Mouse (Mus musculus) lung, postnatal 4 days (tissue): ENCODE measurements around the gene Srpk2.
A peak's percentile ranks its signal among the peaks of the same experiment; 100 is the strongest.
"Not testable (repeated sequence)": the region's sequence is repeated elsewhere in the genome, so short reads cannot be mapped to it uniquely, and the experiment has no call there.

Experiments used
- DNase-seq, 2 experiments: peaks; one replicate each; pipeline ENCODE4 v3.0.0; 2021

Gene Srpk2

GRCm38 (mm10) chr5:23670880-23671279 lies 13.5 kb downstream of the Srpk2 start:
- DNase-seq = no peak

- no peak for DNase-seq
Measured at GRCm38 (mm10) chr5:23665906-23666305, 18.5 kb downstream of the Srpk2 start.

- no peak for DNase-seq
Measured at GRCm38 (mm10) chr5:23661191-23661590, 23.2 kb downstream of the Srpk2 start.

- no peak for DNase-seq
Measured at GRCm38 (mm10) chr5:23658017-23658416, 26.4 kb downstream of the Srpk2 start.

- no peak for DNase-seq
Measured at GRCm38 (mm10) chr5:23656590-23656989, 27.8 kb downstream of the Srpk2 start.

GRCm38 (mm10) chr5:23655030-23655429 lies 29.4 kb downstream of the Srpk2 start:
- peak in 1 of 2 experiments; percentile 5 for DNase-seq

GRCm38 (mm10) chr5:23652326-23652725 lies 32.1 kb downstream of the Srpk2 start:
- DNase-seq = no peak

GRCm38 (mm10) chr5:23651786-23652185 lies 32.6 kb downstream of the Srpk2 start:
- no peak for DNase-seq

- no peak for DNase-seq
Measured at GRCm38 (mm10) chr5:23650504-23650903, 33.9 kb downstream of the Srpk2 start.

GRCm38 (mm10) chr5:23649246-23649645 lies 35.2 kb downstream of the Srpk2 start:
- DNase-seq = no peak

- no peak for DNase-seq
Measured at GRCm38 (mm10) chr5:23645671-23646070, 38.7 kb downstream of the Srpk2 start.

- not testable (repeated sequence) for DNase-seq
Measured at GRCm38 (mm10) chr5:23639193-23639592, 45.2 kb downstream of the Srpk2 start.

- no peak for DNase-seq
Measured at GRCm38 (mm10) chr5:23638023-23638422, 46.4 kb downstream of the Srpk2 start.

GRCm38 (mm10) chr5:23637337-23637736 lies 47.1 kb downstream of the Srpk2 start:
- DNase-seq = no peak

GRCm38 (mm10) chr5:23631490-23631889 lies 52.9 kb downstream of the Srpk2 start:
- no peak for DNase-seq

- peak; percentile 25 to 55 for DNase-seq
Measured at GRCm38 (mm10) chr5:23627221-23627620, 57.2 kb downstream of the Srpk2 start.

- DNase-seq = no peak
Measured at GRCm38 (mm10) chr5:23626173-23626572, 58.2 kb downstream of the Srpk2 start.

GRCm38 (mm10) chr5:23620621-23621020 lies 63.8 kb downstream of the Srpk2 start:
- no peak for DNase-seq

- no peak for DNase-seq
Measured at GRCm38 (mm10) chr5:23618656-23619055, 65.8 kb downstream of the Srpk2 start.

GRCm38 (mm10) chr5:23617104-23617415 lies 67.4 kb downstream of the Srpk2 start:
- DNase-seq = no peak

- DNase-seq = peak in 1 of 2 experiments; percentile 57
Measured at GRCm38 (mm10) chr5:23616270-23617103, 67.9 kb downstream of the Srpk2 start.

GRCm38 (mm10) chr5:23615586-23616269 lies 68.7 kb downstream of the Srpk2 start:
- no peak for DNase-seq

GRCm38 (mm10) chr5:23612856-23613255 lies 71.6 kb downstream of the Srpk2 start:
- DNase-seq = peak in 1 of 2 experiments; percentile 16

- peak in 1 of 2 experiments; percentile 12 for DNase-seq
Measured at GRCm38 (mm10) chr5:23604036-23604705, 80.2 kb downstream of the Srpk2 start.
